Mouse (Mus musculus): Measurements from ENCODE around the gene Clrn3.

DNA sequence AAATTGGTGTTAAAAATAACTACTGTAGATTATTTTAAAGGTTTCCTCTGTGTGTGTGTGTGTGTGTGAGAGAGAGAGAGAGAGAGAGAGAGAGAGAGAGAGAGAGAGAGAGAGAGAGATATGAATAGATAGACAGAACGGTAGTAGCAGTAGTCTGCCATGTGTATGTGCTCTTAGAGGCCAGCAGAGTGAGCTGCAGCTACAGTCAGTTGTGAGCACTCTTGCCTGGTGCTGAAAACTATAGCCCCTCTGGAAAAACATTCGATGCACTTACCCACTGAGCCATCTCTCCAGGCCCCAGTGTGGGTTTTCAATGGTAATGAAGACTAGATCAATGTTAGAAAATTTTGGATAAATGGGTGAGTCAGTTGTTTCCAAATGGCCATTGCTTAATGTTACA lies 29.1 kb downstream of the Clrn3 start:
- no peak for TF ChIP-seq POLR2A (IDR thresholded peaks at IDR 0.05; ENCODE audit: low read depth, low read length)
- TF ChIP-seq CTCF (conservative IDR thresholded peaks at IDR 0.05; ENCODE audit: insufficient read depth, insufficient read length, low read depth, low read length), result no peak; the same call in 1 of the 2 replicates
